Mouse (Mus musculus): Measurements from ENCODE around the gene Borcs5.
"Not testable (repeated sequence)": the region's sequence is repeated elsewhere in the genome, so short reads cannot be mapped to it uniquely, and the experiment has no call there.

Borcs5 gene

GRCm38 (mm10) chr6:134673712-134674111 is 34.4 kb downstream of the Borcs5 start:
- DNase-seq (ENCODE audit: low read depth) = not testable (repeated sequence)

DNA sequence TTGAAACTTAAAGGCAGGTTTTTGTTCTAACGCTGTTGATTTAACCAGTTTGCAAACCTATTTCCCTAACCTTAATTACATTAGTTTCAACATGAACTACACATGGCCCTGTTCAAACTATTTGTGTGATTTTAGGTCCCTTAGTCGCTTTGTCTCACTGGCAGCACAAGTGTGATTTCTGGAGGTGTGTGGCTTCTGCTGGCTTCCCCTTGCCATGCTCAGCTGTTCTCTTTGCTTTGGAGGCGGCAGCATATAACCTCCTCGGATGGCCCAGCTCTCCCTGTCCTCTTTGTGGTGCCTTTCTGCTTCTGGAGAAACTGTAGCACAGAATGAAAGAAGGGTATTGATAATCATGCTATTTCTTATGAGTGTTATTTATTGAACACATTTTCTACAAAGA is 38.2 kb downstream of the Borcs5 start:
- no peak for DNase-seq (ENCODE audit: low read depth)

DNA sequence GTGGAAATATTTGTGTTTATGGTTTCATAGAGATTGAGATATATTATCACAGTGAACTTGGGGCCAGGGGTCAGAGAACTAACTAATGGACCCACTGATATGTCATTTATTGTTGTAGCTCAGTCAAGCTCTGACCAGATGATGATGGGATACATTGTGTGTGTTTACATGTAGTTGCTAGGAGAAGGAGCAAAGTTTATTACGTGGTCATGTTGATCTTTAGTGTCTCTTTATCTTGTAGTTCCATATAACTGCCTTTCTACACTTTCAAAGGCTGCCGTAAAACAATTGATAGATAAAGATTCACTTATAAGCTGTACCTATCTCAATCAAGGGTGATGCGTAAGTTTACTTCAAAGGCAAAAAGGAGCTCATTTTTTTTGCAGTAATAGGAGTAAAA is 38.7 kb downstream of the Borcs5 start:
- no peak for DNase-seq (ENCODE audit: low read depth)

DNA sequence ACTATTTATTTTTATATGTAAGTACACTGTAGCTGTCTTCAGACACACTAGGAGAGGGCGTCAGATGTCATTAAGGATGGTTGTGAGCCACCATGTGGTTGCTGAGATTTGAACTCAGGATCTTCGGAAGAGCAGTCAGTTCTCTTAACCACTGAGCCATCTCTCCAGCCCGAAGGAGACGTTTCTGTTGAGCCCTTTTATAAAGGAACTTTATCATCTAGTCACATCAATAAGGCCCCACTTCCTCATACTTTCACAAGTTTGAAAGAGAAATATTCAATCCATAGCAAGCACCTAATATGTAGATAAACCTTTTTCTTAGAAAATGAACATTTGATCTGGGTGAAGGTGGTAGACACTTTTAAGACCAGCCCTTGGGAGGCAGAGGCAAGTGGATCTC is 40.0 kb downstream of the Borcs5 start:
- DNase-seq (ENCODE audit: low read depth) = not testable (repeated sequence)

DNA sequence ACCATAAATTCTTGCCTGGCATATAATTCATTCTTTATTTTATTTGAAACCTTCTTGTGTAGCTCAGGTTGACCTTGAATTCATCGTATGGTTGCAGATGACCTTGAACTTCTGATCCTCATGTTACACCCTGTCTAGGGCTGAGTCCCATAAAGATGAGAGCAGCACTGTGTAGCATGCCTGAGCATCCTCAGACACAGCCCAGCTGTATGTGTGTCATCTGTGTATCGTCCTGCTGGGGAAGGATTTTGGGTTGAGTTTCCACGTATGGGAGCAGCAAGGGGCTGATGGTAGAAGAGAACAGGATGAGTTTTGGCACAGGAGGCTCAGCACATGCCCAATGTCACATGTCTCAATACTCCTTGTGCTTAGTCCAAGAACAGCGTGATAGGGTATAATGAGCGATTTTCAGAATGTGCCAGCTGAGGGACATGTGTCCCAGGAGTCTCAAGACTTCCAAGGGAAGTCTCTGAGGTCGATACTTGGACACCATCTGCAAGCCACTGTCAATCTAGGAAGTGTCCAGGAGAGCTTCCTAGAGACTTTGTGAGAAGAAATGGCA is 45.1 kb downstream of the Borcs5 start:
- no peak for DNase-seq (ENCODE audit: low read depth)

GRCm38 (mm10) chr6:134685040-134685439 is 45.7 kb downstream of the Borcs5 start:
- DNase-seq (ENCODE audit: low read depth) = no peak

DNA sequence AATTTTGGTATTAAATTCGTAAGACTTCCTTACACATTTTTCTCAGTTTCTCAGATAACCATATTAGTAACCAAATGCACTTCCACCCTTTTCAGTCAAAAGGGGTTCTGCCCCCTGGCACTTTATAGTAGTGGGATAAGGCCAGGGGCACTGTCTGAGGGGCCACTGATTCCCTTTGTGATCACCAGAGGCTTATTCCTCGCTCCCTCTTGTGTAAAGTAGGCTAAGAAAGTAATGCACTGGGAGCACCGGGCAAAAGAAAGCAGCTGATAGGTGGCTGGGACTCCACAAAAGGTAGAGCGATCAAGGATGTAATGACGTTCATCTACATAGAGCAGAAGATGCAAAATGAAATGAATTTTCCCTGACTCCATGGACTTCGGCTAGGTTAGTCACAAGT is 46.2 kb downstream of the Borcs5 start:
- no peak for DNase-seq (ENCODE audit: low read depth)

GRCm38 (mm10) chr6:134694498-134694897 is 55.2 kb downstream of the Borcs5 start:
- DNase-seq (ENCODE audit: low read depth) = no peak

- DNase-seq (ENCODE audit: low read depth) = no peak
Measured at GRCm38 (mm10) chr6:134694988-134695387, 55.7 kb downstream of the Borcs5 start.

- DNase-seq (ENCODE audit: low read depth) = no peak
Measured at GRCm38 (mm10) chr6:134695625-134696024, 56.3 kb downstream of the Borcs5 start.

GRCm38 (mm10) chr6:134696146-134696545 is 56.8 kb downstream of the Borcs5 start:
- DNase-seq (ENCODE audit: low read depth) = no peak

GRCm38 (mm10) chr6:134696554-134696953 is 57.2 kb downstream of the Borcs5 start:
- DNase-seq (ENCODE audit: low read depth) = no peak

DNA sequence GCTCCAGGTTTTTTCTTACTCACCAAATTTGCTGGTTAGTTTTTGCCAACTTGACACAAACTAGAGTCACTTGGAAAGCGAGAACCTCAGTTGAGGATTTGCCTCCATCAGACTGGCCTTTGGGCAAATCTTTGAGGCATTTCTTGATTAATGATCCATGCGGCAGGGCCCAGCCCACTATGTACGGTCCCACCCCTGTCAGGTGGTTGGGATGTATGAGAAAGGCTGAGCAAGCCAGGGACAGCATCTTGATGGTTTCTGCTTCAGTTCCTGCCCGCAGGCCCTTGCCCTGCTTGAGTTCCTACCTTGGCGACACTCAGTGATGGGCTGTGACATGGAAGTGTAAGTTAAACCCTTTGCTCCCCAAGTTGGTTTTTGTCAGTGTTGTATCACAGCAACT is 58.9 kb downstream of the Borcs5 start:
- no peak for DNase-seq (ENCODE audit: low read depth)

GRCm38 (mm10) chr6:134700451-134701210 is 61.3 kb downstream of the Borcs5 start:
- DNase-seq (ENCODE audit: low read depth) = peak; percentile 64

- no peak for DNase-seq (ENCODE audit: low read depth)
Measured at GRCm38 (mm10) chr6:134701211-134701602, 61.9 kb downstream of the Borcs5 start.

DNA sequence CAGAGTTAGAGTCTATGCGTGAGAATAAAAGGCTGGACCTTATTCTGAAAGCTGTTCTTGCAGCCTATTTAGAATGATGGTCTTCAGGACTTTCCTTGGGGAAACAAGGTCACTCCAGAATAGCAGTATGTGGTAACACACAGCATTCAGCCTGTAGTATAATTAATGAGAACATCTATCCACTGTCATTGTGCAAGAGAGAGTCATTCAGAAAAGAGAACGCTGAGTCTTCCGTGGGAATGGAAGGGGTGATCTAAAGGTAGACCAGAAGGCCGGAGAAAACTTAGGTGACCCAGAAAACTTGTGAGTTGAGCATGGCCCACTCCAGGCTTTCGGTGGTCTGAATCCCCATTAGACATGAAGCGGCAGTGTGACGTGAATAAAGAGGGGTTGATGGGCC is 62.9 kb downstream of the Borcs5 start:
- DNase-seq (ENCODE audit: low read depth) = no peak

DNA sequence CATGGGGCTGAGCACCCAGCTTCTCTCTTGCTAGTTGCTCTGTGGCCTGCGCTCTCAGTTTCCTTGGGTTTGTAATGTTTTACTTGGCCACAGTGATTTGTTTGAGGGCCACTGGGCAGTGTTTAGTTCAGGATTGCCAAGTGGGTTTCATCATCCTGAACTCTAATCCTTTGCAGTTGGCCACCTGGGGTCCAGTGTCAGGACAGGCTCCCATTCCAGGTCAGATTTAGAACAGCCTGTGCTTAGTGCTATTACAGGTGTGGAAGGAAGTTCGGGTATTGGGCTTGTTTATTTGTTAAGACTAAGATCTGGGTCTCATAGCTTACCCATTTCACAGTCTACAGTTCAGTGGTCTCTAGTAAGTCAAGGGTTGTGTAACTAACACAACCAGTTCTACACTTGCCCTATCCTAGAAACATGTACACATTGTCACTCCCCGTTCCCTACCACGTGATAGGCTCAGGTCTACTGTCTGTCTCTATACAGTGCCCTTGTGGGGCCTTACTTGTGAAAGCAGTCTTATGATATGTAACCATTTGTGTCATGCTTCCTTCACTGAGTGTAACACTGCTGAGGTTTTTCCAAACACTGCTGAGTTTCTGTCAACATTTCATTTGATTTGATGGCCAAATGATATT is 63.9 kb downstream of the Borcs5 start:
- DNase-seq (ENCODE audit: low read depth) = no peak

GRCm38 (mm10) chr6:134706467-134706866 is 67.2 kb downstream of the Borcs5 start:
- DNase-seq (ENCODE audit: low read depth) = no peak

- no peak for DNase-seq (ENCODE audit: low read depth)
Measured at GRCm38 (mm10) chr6:134710020-134710419, 70.7 kb downstream of the Borcs5 start.

- no peak for DNase-seq (ENCODE audit: low read depth)
Measured at GRCm38 (mm10) chr6:134713321-134713720, 74.0 kb downstream of the Borcs5 start.

- no peak for DNase-seq (ENCODE audit: low read depth)
Measured at GRCm38 (mm10) chr6:134713897-134714296, 74.6 kb downstream of the Borcs5 start.

GRCm38 (mm10) chr6:134716168-134716587 is 76.9 kb downstream of the Borcs5 start:
- peak; percentile 59 for DNase-seq (ENCODE audit: low read depth)

GRCm38 (mm10) chr6:134717886-134718667 is 78.8 kb downstream of the Borcs5 start:
- DNase-seq (ENCODE audit: low read depth) = no peak

Measured in induced T-regulatory cell, adult 2 months (primary cell).